Mouse (Mus musculus) cerebellum, adult 2 months (tissue): ENCODE measurements around the gene Igflr1. TPM values are rescaled to one million over a fixed set of nuclear protein-coding genes. Genes with fewer than 3 reads are reported as not detected.

Source experiments
- DNase-seq, 2 experiments: peaks; one replicate each; pipeline ENCODE4 v3.0.0; 2021
- H3K27ac ChIP-seq: fragments of 200-500 bp; 2 replicates; pipeline ENCODE4 v1.5.1; 2012; ENCODE audit warnings: low read length, control low read depth, inconsistent platforms; ENCODE audit not compliant: insufficient read depth
- H3K27me3 ChIP-seq: fragments of 200-500 bp; 2 replicates; pipeline ENCODE4 v1.6.1; 2012; ENCODE audit warnings: inconsistent platforms, mild to moderate bottlenecking, low read length, moderate library complexity; ENCODE audit not compliant: control insufficient read depth, insufficient read depth
- H3K4me1 ChIP-seq: fragments of 200-500 bp; 2 replicates; pipeline ENCODE4 v1.6.1; 2011; ENCODE audit warnings: low read length; ENCODE audit not compliant: control insufficient read depth, insufficient read depth
- H3K4me3 ChIP-seq: fragments of 200-500 bp; replicated peaks from 2 replicates; pipeline ENCODE3; 2011; ENCODE audit warnings: mild to moderate bottlenecking, low read depth, low read length, control low read depth; ENCODE audit not compliant: insufficient read depth
- CTCF ChIP-seq: fragments of 200-500 bp; IDR thresholded peaks from 2 replicates; pipeline ENCODE4 v1.5.1; 2011; ENCODE audit warnings: low read depth, mild to moderate bottlenecking, control low read depth, low read length, moderate library complexity, borderline replicate concordance; ENCODE audit not compliant: insufficient read depth
- POLR2A ChIP-seq: fragments of 200-500 bp; IDR thresholded peaks from 2 replicates; pipeline ENCODE4 v1.6.1; 2011; ENCODE audit warnings: low read length, control low read depth, borderline replicate concordance; ENCODE audit not compliant: insufficient read depth
- WGBS: fragments of 180-500 bp; shearing (Covaris S2); methylation state at CpG from one replicate; pipeline ENCODE4 v1.1.7; 2018; 5-methylcytosine and 5-hydroxymethylcytosine counted together
- polyA plus RNA-seq: library from polyadenylated mRNA; depleted of rRNA; stranded (reverse); fragments of >200 nt; gene quantifications from 2 replicates; pipeline ENCODE4 v1.2.3, GENCODE M21; 2012

The Igflr1 gene
- polyA plus RNA-seq, 1 experiment, result 8.3 TPM

DNA sequence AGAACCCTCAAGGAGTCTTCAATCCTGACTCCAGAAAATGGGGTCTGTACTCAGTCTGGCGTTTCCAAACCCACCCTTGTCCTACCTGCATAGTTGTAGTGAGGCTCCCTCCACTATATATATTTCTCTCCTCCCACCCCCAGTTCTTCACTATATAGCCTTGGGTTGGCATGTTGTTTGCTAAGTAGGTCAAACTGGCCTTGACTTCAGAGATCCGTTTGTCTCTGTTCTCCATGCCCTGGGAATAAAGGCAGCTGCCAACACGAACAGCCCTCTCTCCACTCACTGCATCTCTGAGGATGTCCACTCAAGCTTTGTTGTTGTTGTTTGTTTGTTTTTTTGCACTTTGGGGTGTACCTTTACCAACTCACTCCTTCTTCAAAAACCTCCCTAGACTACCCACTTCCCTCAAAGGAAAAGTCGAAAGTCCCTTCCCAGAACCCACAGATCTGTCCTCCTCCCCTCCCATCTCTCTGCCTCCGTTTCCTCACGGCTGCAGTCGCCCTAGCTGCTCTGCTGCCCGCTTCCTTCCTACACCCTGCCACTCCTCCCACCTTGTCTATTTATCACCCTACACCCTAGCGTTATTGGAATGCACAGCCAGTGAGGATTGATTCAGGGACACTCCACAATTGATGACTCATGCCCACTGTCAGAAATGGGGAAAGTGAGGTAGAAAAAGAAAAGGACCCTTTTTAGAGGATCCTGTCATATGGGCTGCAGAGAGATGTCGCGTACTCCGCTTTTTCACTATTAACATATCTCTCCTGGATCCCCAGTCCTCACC lies 6.4 kb upstream of the Igflr1 start:
- DNase-seq, result no peak
- H3K4me3 ChIP-seq, result peak overlapping the region; percentile 95
- H3K27ac ChIP-seq, result peak overlapping the region; percentile 58; the same call in 1 of the 2 replicates
- 7% methylated on average over 12 of the region's 12 CpGs for WGBS
- no peaks in the 10 kb centered on the region for H3K27me3 ChIP-seq
- peaks cover under 1% of the 10 kb centered on the region for H3K4me1 ChIP-seq
- TF ChIP-seq CTCF (no peak), POLR2A (no peak)

DNA sequence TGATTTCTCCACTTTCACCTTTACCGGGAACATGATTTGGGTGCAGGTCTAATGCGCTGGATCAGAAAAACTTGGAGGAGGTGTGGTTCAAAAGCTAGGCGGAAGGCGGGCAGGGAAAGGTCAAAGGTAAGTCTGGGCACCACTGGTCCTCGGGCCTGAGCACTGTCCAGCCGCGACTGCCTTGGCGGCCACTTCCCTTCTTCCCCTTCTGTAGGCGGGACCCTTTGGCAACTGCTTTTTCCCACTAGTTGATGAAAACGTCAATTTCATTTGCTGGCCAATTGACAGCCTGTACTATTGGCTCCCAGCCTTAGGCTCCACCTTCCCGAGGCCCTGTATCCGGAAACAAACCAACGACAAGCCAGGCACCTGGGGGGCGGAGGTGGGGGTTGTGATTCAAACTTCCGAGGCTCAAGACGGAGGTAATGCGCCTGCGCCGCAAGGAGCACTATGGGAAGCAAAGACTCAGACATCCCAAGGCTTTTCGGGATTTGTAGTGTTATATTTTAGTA lies 5.7 kb upstream of the Igflr1 start, which contains the start of gene Lin37:
Gene Lin37 (minus strand): TSS at position 396 of the 512 bp plus-strand sequence.
- Histone ChIP-seq H3K27me3 (no peaks in the 10 kb centered on the region), H3K4me1 (peaks cover 6% of the 10 kb centered on the region), H3K27ac (peak within 1 kb of the TSS; percentile 58; the same call in 1 of the 2 replicates), H3K4me3 (peak within 1 kb of the TSS; percentile 95)
- under 1% methylated on average over 20 of the region's 20 CpGs for WGBS
- DNase-seq, result peak; percentile 97 to 100
- no peak for TF ChIP-seq CTCF
- TF ChIP-seq POLR2A, result peak; percentile 83

DNA sequence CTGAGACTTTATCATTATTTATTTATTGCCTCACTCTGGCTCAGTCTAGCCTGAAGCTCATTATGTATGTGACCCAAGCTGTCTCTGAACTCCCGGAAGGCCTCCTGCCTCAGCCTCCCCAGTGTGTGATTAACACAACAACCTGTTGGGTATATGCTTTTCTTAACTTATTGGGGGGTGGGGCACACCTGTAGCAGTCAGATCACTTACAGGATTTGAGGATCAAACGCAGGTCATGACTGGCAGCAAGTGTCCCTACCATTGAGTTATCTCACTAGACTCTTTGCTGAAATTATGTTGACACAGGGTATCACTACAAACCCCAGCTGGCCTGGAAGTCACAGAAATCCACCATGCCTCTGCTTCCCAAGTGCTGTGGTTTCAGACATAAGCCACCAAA lies 4.9 kb upstream of the Igflr1 start:
- H3K4me3 ChIP-seq, result no peak overlapping the region
- H3K27ac ChIP-seq, result no peak overlapping the region
- peak in 1 of 2 experiments; percentile 13 for DNase-seq
- H3K4me1 ChIP-seq, result peaks cover 6% of the 10 kb centered on the region
- TF ChIP-seq POLR2A (no peak), CTCF (no peak)
- WGBS, result 64% methylated on average over 2 of the region's 2 CpGs
- no peaks in the 10 kb centered on the region for H3K27me3 ChIP-seq

DNA sequence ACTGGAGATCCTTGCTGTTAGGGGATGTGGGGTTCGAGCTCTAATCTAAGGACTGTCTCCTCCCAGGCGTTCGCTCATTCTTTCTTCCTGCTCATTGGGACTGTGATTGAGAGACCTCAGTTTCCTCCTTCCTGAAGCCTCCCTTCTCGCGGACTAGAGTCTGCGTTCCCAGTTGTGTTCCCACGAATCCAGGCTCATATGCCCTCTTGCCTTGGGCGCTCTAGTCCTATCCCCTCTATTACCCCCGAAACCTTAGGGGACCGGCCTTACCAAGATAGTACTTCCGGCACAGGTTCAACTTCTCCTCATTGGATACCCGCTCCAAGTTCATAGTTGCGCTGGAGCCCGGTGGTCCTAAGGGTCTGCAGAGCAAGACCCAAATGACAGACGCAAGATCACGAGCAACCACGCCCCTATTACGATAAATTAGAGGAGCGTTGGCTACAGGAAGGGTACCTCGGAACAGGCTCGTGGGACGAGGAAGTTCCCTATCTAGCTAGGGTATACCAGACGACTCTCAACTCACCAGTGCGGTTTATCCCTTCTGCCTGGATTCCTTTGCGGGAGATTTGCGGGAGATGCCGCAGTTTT lies 2.6 kb upstream of the Igflr1 start:
- H3K4me3 ChIP-seq, result peak overlapping the region; percentile 88
- no peaks in the 10 kb centered on the region for H3K27me3 ChIP-seq
- under 1% methylated on average over 27 of the region's 27 CpGs for WGBS
- peak overlapping the region; percentile 23; the same call in 1 of the 2 replicates for H3K27ac ChIP-seq
- TF ChIP-seq CTCF (no peak), POLR2A (no peak)
- no peak for DNase-seq
- H3K4me1 ChIP-seq, result peaks cover 6% of the 10 kb centered on the region

DNA sequence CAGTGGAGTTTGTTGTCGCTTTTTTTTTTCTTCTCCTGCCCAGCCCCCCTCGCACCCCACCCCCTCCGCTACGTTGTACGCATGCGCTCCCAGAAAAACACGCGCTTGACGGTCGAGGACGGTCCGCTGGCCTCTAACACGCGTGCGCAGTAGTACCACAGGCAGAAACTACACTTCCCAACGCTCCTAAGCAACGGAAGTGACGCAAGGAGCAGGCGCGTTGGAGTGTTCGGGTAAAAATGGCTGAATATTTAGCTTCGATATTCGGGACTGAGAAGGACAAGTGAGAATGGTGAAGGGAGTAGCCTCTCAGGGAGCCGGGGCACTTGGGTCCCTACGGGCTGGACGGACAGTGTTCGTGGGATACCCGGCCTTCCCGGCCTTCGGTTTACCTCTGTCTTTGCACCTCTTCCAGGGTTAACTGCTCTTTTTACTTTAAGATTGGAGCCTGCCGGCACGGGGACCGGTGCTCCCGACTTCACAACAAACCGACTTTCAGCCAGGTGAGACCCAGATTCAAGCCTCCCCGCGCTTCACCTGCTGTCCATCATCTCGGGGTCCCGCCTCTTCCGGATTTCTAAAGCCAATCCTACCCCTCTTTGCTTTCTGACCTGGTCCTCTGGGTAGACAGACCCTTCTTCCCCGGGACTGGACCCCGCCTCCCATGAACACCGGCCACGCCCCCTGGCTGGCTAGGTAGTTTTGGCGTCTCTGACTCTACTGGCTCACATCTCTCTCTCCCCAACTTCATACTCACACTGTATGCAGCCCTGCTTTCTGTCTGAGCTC lies 1.9 kb upstream of the Igflr1 start, which contains the start of the genes U2af1l4, Gm49396 and Psenen:
Gene U2af1l4 (plus strand): TSS at position 185 of the 789 bp plus-strand sequence.
Gene Gm49396 (plus strand): TSS at position 228 of the 789 bp plus-strand sequence.
Gene Psenen (minus strand): TSS at position 511 of the 789 bp plus-strand sequence.
- peak; percentile 61; the same call in 1 of the 2 replicates for TF ChIP-seq POLR2A
- no peak for TF ChIP-seq CTCF
- Histone ChIP-seq H3K27me3 (no peaks in the 10 kb centered on the region), H3K4me1 (peaks cover 6% of the 10 kb centered on the region), H3K27ac (peak within 1 kb of the TSS; percentile 83), H3K4me3 (peak within 1 kb of the TSS; percentile 88)
- peak; percentile 95 to 98 for DNase-seq
- WGBS, result under 1% methylated on average over 45 of the region's 45 CpGs

DNA sequence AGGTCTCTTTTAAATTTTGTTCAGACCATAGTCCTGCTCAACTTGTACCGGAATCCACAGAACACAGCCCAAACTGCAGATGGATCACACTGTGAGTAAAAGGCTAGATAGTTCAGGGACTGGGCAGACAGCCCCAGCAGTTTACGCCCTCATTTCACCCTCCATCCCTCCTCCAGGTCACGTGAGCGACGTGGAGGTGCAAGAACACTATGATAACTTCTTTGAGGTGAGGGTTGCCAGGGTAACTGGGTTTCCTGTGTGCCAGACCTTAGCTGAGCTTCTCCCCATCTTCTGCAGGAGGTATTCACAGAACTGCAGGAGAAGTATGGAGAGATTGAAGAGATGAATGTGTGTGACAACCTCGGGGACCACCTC lies 1.3 kb upstream of the Igflr1 start:
- no peak for DNase-seq
- Histone ChIP-seq H3K4me3 (peak overlapping the region; percentile 88), H3K27ac (no peak overlapping the region), H3K27me3 (no peaks in the 10 kb centered on the region), H3K4me1 (peaks cover 6% of the 10 kb centered on the region)
- TF ChIP-seq CTCF, result no peak
- TF ChIP-seq POLR2A, result no peak
- 23% methylated on average over 6 of the region's 6 CpGs for WGBS

DNA sequence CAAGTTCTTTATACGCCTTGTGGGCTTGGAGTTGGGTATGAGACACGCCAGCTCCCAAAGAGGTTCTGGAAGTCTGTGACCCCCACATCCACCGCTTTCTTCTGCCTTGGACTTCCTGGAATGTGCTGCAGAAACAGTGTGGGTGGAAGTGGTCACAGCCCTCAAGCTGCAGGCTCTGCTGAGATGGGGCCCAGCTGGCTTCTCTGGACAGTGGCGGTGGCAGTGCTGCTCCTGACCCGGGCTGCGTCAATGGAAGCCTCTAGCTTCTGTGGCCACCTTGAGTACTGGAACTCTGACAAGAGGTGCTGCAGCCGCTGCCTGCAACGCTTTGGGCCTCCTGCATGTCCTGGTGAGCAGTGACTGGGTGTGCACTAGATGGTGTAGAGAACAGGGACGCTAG lies 806 bp downstream of the Igflr1 start:
- H3K27me3 ChIP-seq, result no peaks in the 10 kb centered on the region
- H3K4me3 ChIP-seq, result no peak overlapping the region
- peaks cover 6% of the 10 kb centered on the region for H3K4me1 ChIP-seq
- 84% methylated on average over 9 of the region's 9 CpGs for WGBS
- peak in 1 of 2 experiments; percentile 18 for DNase-seq
- no peak overlapping the region for H3K27ac ChIP-seq
- TF ChIP-seq CTCF (no peak), POLR2A (no peak)
